Comparison of ENCODE assay signal across 24 mouse cellular contexts in genomic region chr3:144477707-144478426, GRCm38 (mm10).
DNase-seq lines count a peak whose midpoint lies in the region; ATAC-seq and TF ChIP-seq lines count a peak whose summit lies in the region.
"Had no signal": no experiment of that assay in that cellular context is flagged by ENCODE, and none has a peak within 500 bp of the region (broad histone marks: within the 10 kb centered on the region; RNA-seq: fewer than 3 reads in every experiment).

No protein-coding gene starts in this region.

- no peaks in the 10 kb centered on the region for H3K9me3 ChIP-seq in forebrain, postnatal 0 days (ENCODE audit: low read length)
- H3K9me3 ChIP-seq: heart, embryonic 13.5 days; hindbrain, embryonic 15.5 days; megakaryocyte, embryonic 14.5 days had no signal

- TF ChIP-seq CTCF in forebrain, postnatal 0 days (IDR thresholded peaks at IDR 0.05; ENCODE audit: low read depth), result no peak

- H3K4me1 ChIP-seq in forebrain, postnatal 0 days (ENCODE audit: insufficient read depth), result peaks cover 6% of the 10 kb centered on the region
- H3K4me1 ChIP-seq: heart, embryonic 13.5 days had no signal

- DNase-seq in layer of hippocampus, adult 11-12 months (ENCODE audit: low spot score), result peak; percentile 55
- DNase-seq in layer of hippocampus, postnatal 25 days (ENCODE audit: extremely low spot score in 1 of 2, low spot score in 1 of 2), result no peak
- peak; percentile 31 for DNase-seq in retina, embryonic 14.5 days (ENCODE audit: low spot score)
- no peak for DNase-seq in retina, postnatal 1 day
- DNase-seq in forebrain, postnatal 0 days, result peak; percentile 74
- no peak for DNase-seq in cerebellum, adult 11 months
- DNase-seq in ovary, postnatal 10 days (ENCODE audit: low spot score), result no peak
- DNase-seq: adrenal gland, adult 2 months; B cell, adult 2 months; cerebellum, adult 11-12 months; cerebellum, postnatal 25 days; gastrocnemius, postnatal 14 days; heart, adult 18-20 months; heart, postnatal 36 days; lung, adult 18-20 months; lung, postnatal 14 days; right cerebral cortex, adult 18-20 months had no signal

- no peak overlapping the region for H3K9ac ChIP-seq in forebrain, postnatal 0 days
- H3K9ac ChIP-seq: heart, embryonic 13.5 days; hindbrain, embryonic 15.5 days had no signal

- H3K36me3 ChIP-seq in forebrain, postnatal 0 days (ENCODE audit: insufficient read depth), result no peaks in the 10 kb centered on the region
- H3K36me3 ChIP-seq: heart, embryonic 13.5 days; hindbrain, embryonic 15.5 days had no signal

- WGBS in forebrain, postnatal 0 days, result 60% methylated on average over 12 of the region's 12 CpGs

- no peak overlapping the region for H3K4me3 ChIP-seq in forebrain, postnatal 0 days (ENCODE audit: low read depth, low read length)
- H3K4me3 ChIP-seq: heart, embryonic 13.5 days; hindbrain, embryonic 15.5 days; megakaryocyte, embryonic 14.5 days had no signal

- ATAC-seq in forebrain, postnatal 0 days, result peak; percentile 96
- no peak for ATAC-seq in activated CD4-positive, CD25-positive, alpha-beta regulatory T cell, adult 4 months
- ATAC-seq: intestine, postnatal 0 days had no signal

- H3K4me2 ChIP-seq in forebrain, postnatal 0 days (ENCODE audit: low read depth), result peak overlapping the region; percentile 24; the same call in 1 of the 2 replicates
- H3K4me2 ChIP-seq: heart, embryonic 13.5 days; hindbrain, embryonic 15.5 days; liver, embryonic 11.5 days had no signal

- no peaks in the 10 kb centered on the region for H3K27me3 ChIP-seq in forebrain, postnatal 0 days (ENCODE audit: insufficient read depth, low read length)
- H3K27me3 ChIP-seq: heart, embryonic 13.5 days; hindbrain, embryonic 15.5 days; megakaryocyte, embryonic 14.5 days had no signal

- peak overlapping the region; percentile 21; the same call in 1 of the 2 replicates for H3K27ac ChIP-seq in forebrain, postnatal 0 days (ENCODE audit: low read depth, low read length)
- H3K27ac ChIP-seq: heart, embryonic 13.5 days; hindbrain, embryonic 15.5 days; stomach, postnatal 0 days had no signal

Comparison
In these comparisons a context has a peak if more than half of its experiments do, and no peak if none do; other contexts are left out.
1. DNase-seq: peak in layer of hippocampus, adult 11-12 months (single experiment), retina, embryonic 14.5 days (single experiment) and forebrain, postnatal 0 days (single experiment); none in layer of hippocampus, postnatal 25 days (0 of 2), retina, postnatal 1 day (single experiment), cerebellum, adult 11 months (single experiment) and ovary, postnatal 10 days (single experiment).